Mouse (Mus musculus): ENCODE results near the gene Map6d1.

The Map6d1 gene

DNA sequence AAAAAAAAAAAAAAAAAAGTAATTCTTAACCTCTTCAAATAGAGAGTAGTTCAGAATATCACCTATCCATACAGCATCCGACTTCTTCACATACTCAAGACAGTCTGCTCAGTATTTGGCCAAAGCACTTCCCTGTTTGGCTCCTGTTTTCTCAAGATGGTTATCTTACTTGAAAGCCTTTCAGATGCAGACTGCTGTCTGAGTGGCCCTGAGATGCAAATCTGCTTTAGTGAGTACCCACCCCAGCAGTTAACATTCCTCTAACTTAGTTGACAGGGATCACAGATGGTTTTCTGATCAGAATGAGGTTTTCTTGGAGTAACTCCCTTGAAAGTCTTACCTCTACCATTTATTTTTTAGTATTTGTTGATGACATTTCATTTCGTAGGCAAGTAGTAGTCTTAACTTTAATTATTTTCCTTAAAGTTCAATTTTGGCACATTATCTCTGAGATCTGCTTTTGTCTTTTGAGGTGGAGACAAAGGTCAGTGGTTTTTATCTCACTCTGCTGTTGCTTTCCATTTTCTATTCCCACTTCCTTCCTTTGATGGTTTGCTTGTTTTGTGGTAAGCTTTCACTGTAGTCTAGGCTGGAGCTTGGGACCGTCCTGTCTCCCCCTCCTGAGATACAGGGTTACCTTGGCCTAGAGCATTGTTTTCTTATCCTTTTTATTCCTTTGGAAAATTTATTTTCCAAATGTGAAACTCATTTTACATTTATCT is 49.8 kb downstream of the Map6d1 start:
- in situ Hi-C loops (cut with MboI, MseI), result loop anchor here (5.0 kb wide), 1 partner anchor 469 kb away; no protein-coding TSS in a partner anchor

DNA sequence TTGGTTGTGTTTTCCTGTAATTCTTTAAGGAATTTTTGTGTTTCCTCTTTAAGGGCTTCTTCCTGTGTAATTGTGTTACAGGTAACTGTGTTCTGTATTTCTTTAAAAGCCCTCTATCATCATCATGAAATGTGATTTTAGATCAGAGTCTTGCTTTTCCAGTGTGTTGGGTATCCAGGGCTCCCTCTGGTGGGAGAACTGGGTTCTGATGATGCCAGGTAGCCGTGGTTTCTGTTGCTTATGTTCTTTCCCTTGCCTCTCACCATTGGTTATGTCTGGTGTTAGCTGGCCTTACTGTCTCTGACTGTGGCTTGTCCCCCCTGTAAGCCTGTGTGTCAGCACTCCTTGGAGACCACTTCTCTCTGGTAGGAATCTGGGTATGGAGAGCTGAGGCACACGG is 55.8 kb downstream of the Map6d1 start:
- in situ Hi-C loops (cut with MboI, MseI), result no loop called here
